Mouse (Mus musculus) neural tube, embryonic 14.5 days (tissue): Measurements from ENCODE around the gene Rbfox3. TPM values are rescaled to one million over a fixed set of nuclear protein-coding genes. Genes with fewer than 3 reads are reported as not detected.

ENCODE experiments used
- ATAC-seq: fragments of 200-750 bp; cut with Nextera tagmentation; 2 replicates; pipeline ENCODE4 v1.8.0; 2017; ENCODE audit warnings: low read depth, mild to moderate bottlenecking, moderate TSS enrichment, moderate library complexity
- H3K27ac ChIP-seq: fragments of 300-500 bp; sonication (generic); 2 replicates; pipeline ENCODE4 v1.5.1; 2014; ENCODE audit warnings: low read depth, mild to moderate bottlenecking, control low read depth, low read length, moderate library complexity, mixed read lengths
- H3K27me3 ChIP-seq: fragments of 300-500 bp; sonication (generic); 2 replicates; pipeline ENCODE4 v1.6.1; 2014; ENCODE audit warnings: low read length; ENCODE audit not compliant: control insufficient read depth, insufficient read depth
- H3K36me3 ChIP-seq: fragments of 300-500 bp; sonication (generic); 2 replicates; pipeline ENCODE4 v1.6.1; 2014; ENCODE audit warnings: low read length, mixed read lengths; ENCODE audit not compliant: control insufficient read depth, insufficient read depth
- H3K4me1 ChIP-seq: fragments of 300-500 bp; sonication (generic); 2 replicates; pipeline ENCODE4 v1.6.1; 2014; ENCODE audit warnings: low read length; ENCODE audit not compliant: control insufficient read depth, insufficient read depth
- H3K4me2 ChIP-seq: fragments of 300-500 bp; sonication (generic); 2 replicates; pipeline ENCODE4 v1.6.1; 2014; ENCODE audit warnings: mild to moderate bottlenecking, low read depth, low read length, control low read depth
- H3K4me3 ChIP-seq: fragments of 300-500 bp; sonication (generic); 2 replicates; pipeline ENCODE4 v1.5.1; 2014; ENCODE audit warnings: low read depth, low read length, control low read depth, mixed read lengths
- H3K9ac ChIP-seq: fragments of 300-500 bp; sonication (generic); replicated peaks from 2 replicates; pipeline ENCODE4 v1.6.1; 2014; ENCODE audit warnings: low read depth, mild to moderate bottlenecking, control low read depth, low read length, mixed read lengths
- H3K9me3 ChIP-seq: fragments of 300-500 bp; sonication (generic); 2 replicates; pipeline ENCODE4 v1.6.1; 2016; ENCODE audit warnings: low read length; ENCODE audit not compliant: control insufficient read depth
- WGBS: fragments of 180-500 bp; shearing (Covaris S2); extraction: QIAGEN DNeasy Blood & Tissue Kit; methylation state at CpG from one replicate; pipeline ENCODE4 v1.1.7; 2014; 5-methylcytosine and 5-hydroxymethylcytosine counted together
- polyA plus RNA-seq: library from polyadenylated mRNA; unstranded; fragments of >200 nt; fragmentation: Nextera tagmentation; extraction: Ambion mirVana; gene quantifications from 2 replicates; pipeline ENCODE4 v1.2.1, GENCODE M21; 2014

Gene Rbfox3
- polyA plus RNA-seq, 1 experiment from 2014 or later: 82.7 TPM

DNA sequence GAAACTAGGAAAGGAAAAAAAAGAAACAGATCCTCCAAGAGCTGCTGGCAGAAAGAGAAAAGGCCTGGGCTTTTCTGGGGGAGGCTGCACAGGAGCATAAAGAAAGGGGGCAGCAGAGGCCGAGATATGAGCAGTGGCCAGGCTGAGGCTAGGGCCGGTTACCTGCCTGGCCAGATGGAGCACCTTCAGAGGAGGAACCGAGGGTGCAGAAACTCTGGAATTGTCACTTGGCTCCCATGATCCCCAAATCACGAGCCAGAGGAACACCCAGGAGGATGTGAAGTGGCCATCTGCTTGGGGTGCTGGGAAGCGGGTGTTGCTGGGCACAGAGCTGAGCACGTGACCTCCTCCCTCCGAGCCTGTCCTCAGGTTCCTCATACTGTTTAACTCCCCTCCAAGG lies 79.7 kb downstream of the Rbfox3 start:
- Histone ChIP-seq H3K4me2 (no peak overlapping the region), H3K4me3 (no peak overlapping the region), H3K9ac (no peak overlapping the region), H3K27me3 (no peaks in the 10 kb centered on the region), H3K4me1 (peaks cover 5% of the 10 kb centered on the region), H3K9me3 (no peaks in the 10 kb centered on the region), H3K36me3 (no peaks in the 10 kb centered on the region), H3K27ac (no peak overlapping the region)
- ATAC-seq: no peak
- WGBS: 64% methylated on average over 7 of the region's 7 CpGs

DNA sequence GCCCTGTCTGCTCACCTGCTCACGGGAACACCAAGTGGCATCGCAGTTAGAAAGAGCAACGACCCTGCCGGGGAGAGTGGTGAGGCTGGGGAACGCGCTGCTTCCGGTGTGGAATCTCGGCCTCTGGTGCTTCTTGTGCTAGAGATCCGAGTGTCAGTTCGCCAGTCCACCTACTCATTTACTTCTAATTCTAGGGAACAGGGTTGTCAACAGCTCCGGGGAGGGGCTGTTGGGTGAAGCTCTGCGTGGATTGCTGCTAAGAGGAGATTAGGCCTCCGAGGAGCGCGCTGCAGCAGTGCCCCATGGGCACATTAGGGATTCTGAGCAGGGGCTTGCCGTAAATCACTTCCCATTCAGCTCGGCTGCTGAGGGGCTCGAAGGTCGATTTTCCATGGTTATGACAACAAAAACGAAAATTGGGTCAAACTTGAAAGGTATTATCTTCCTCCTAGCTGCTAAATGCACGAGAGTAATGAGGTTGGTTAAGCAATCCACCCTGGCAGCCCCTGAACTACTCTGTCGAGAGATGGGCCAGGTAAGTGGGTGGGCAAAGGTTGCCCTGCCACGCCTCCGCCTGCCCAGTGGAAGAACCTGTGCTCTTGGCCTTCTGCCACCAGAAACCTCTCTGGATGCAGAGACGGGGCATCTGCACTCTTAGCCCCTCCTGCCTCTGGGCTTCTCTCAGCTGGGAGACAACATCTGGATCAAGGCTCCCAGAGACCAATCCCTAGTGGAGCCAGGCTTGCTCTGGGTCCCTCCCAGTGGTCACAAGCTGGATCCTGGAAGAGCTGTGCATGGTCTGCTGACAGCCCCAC lies 85.9 kb downstream of the Rbfox3 start:
- peak overlapping the region; percentile 6; the same call in 1 of the 2 replicates for H3K4me2 ChIP-seq

DNA sequence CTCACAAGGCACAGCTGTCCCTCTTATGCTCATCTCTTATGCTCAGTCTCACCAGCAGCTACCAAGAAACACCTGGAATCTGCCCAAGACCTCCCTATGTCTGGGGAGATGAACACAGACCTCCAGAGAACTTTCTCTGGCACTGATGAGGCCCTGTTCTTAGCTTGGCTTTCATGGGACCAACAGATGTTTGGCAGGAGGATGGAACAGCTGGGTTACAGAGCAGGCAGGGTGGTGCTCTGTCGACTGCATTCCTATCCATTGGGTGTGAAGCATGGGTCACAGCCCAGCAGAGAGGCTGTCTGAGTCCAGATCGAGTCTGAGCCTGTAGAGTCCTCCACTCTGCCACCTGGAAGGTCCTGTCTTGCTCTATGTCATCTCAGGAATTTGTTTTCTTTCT lies 90.0 kb downstream of the Rbfox3 start:
- peaks cover 14% of the 10 kb centered on the region for H3K4me1 ChIP-seq
- H3K9ac ChIP-seq: no peak overlapping the region
- H3K4me2 ChIP-seq: no peak overlapping the region
- no peaks in the 10 kb centered on the region for H3K9me3 ChIP-seq
- WGBS: 61% methylated on average over 2 of the region's 2 CpGs
- no peak for ATAC-seq
- no peaks in the 10 kb centered on the region for H3K36me3 ChIP-seq
- no peak overlapping the region for H3K27ac ChIP-seq
- no peaks in the 10 kb centered on the region for H3K27me3 ChIP-seq
- H3K4me3 ChIP-seq: no peak overlapping the region

More for the DNA sequence above, 85.9 kb downstream of the Rbfox3 start:
- Histone ChIP-seq H3K4me3 (no peak overlapping the region), H3K4me1 (peaks cover 14% of the 10 kb centered on the region), H3K9me3 (no peaks in the 10 kb centered on the region), H3K9ac (0 out of 2 replicates have a peak overlapping the region, but pooled peaks have one; percentile 3), H3K27me3 (no peaks in the 10 kb centered on the region), H3K27ac (peak overlapping the region; percentile 52; the same call in 1 of the 2 replicates), H3K36me3 (no peaks in the 10 kb centered on the region)
- WGBS: 24% methylated on average over 25 of the region's 25 CpGs
- ATAC-seq: no peak

DNA sequence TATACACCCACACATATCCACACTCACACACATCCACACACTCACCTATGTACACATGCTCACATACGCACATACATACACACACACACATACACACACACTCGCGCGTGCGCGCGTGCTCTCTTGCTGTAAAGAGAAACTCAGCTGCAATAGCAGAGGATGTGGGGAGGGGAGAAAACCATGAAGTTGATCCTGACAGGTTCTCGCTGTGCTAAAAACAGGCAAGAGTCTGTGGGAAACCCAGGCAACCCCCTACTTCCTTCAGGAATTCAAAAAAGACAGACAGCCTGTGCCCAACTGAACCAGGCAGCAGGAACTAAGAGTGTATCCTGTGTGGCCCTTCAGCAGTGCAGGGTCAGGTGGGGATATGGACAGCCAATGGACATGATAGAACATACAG lies 92.9 kb downstream of the Rbfox3 start:
- Histone ChIP-seq H3K4me2 (no peak overlapping the region), H3K4me1 (peaks cover 14% of the 10 kb centered on the region), H3K27me3 (no peaks in the 10 kb centered on the region), H3K36me3 (no peaks in the 10 kb centered on the region), H3K9me3 (no peaks in the 10 kb centered on the region), H3K4me3 (no peak overlapping the region), H3K27ac (no peak overlapping the region), H3K9ac (no peak overlapping the region)
- WGBS: 97% methylated on average over 8 of the region's 8 CpGs
- ATAC-seq: no peak

DNA sequence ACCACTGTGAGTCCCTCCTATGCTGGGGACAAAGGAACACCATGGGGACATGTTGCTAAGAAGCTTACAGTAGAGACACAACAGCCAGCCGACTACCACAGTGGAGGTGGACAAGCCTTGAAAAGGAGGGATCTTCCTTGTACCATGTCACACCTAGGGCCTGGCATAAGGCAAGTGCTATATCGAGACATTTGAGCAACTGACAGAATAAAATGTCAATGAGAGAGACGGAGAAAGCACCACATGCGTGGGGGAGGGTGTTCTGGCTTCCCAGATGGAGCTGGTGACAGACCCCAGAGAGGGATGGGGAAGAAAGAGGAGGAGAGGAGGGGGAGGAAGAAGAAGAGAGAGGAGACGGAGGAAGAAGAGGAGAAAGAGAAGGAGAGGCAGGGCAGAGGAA lies 96.3 kb downstream of the Rbfox3 start:
- no peak for ATAC-seq
- Histone ChIP-seq H3K27me3 (no peaks in the 10 kb centered on the region), H3K9me3 (no peaks in the 10 kb centered on the region), H3K36me3 (no peaks in the 10 kb centered on the region), H3K4me1 (peaks cover 24% of the 10 kb centered on the region), H3K27ac (peak overlapping the region; percentile 78), H3K9ac (no peak overlapping the region), H3K4me3 (no peak overlapping the region), H3K4me2 (no peak overlapping the region)
- 68% methylated on average over 5 of the region's 5 CpGs for WGBS

DNA sequence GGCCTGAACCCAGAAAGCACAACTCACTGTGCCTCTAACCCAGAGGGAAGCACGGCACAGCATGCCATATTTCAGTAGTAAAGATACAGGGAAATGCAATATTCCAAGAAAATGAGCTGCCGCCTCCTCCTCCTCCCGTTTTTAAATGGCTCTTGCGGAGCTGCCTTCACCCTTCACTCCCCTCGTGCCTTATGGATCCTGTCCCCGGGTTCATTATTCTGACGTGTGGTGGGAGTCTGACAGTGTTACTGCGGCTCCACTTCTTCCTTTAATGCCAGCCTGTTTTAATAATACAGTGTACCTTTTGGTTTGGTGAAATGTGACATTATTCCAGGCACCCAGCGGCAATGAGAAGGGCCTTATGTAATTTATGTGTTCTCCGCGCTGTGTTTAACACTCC lies 97.5 kb downstream of the Rbfox3 start:
- Histone ChIP-seq H3K4me2 (no peak overlapping the region), H3K4me3 (no peak overlapping the region), H3K27me3 (no peaks in the 10 kb centered on the region), H3K9ac (no peak overlapping the region), H3K4me1 (peaks cover 24% of the 10 kb centered on the region), H3K36me3 (no peaks in the 10 kb centered on the region), H3K27ac (peak overlapping the region; percentile 78), H3K9me3 (no peaks in the 10 kb centered on the region)
- 26% methylated on average over 11 of the region's 11 CpGs for WGBS
- ATAC-seq: no peak

DNA sequence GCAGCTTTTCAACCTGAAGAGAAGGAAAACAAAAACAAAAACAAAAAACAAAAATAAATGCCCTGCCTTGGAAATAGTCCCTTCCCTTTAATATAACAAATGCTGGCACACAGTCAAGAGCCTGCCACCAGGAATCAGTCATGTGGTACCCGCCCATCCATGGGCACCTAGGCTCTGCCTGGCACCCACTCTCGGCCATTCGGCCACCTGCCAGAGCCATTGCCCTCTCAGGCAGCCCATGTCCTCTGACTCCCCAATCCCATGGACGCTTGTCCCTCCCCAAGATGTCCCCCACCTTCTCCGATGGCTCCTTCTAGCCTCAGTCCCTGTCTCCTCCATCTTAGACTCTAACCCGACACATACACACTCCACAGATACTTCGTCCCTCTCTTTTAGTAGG lies 100.0 kb downstream of the Rbfox3 start:
- Histone ChIP-seq H3K9ac (no peak overlapping the region), H3K9me3 (no peaks in the 10 kb centered on the region), H3K27me3 (no peaks in the 10 kb centered on the region), H3K27ac (no peak overlapping the region), H3K4me2 (no peak overlapping the region), H3K36me3 (no peaks in the 10 kb centered on the region), H3K4me1 (peaks cover 34% of the 10 kb centered on the region), H3K4me3 (no peak overlapping the region)
- 89% methylated on average over 7 of the region's 7 CpGs for WGBS
- no peak for ATAC-seq

DNA sequence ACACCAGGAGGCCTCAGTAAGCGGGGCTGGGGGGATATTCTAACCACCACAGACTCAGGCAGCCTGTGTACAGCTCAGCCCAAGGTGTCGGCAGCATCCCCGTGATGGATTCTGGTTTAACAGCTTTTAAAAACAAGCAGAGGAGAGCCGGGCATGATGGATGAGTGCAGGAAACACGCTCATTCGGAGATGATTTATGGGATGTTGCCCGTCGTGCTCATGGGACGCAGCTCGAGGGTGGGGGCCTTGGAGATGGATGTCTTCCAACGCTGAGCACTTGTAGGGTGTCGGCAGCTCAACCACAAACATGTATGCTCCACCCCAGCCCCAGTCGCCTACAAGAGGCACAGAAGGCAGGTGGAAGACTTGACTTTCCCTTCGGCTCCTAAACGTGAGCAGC lies 103.9 kb downstream of the Rbfox3 start:
- Histone ChIP-seq H3K4me2 (no peak overlapping the region), H3K9me3 (no peaks in the 10 kb centered on the region), H3K9ac (no peak overlapping the region), H3K4me1 (peaks cover 15% of the 10 kb centered on the region; the same call in 1 of the 2 replicates), H3K4me3 (no peak overlapping the region), H3K27ac (peak overlapping the region; percentile 66), H3K36me3 (no peaks in the 10 kb centered on the region), H3K27me3 (no peaks in the 10 kb centered on the region)
- WGBS: 46% methylated on average over 15 of the region's 15 CpGs
- no peak for ATAC-seq

DNA sequence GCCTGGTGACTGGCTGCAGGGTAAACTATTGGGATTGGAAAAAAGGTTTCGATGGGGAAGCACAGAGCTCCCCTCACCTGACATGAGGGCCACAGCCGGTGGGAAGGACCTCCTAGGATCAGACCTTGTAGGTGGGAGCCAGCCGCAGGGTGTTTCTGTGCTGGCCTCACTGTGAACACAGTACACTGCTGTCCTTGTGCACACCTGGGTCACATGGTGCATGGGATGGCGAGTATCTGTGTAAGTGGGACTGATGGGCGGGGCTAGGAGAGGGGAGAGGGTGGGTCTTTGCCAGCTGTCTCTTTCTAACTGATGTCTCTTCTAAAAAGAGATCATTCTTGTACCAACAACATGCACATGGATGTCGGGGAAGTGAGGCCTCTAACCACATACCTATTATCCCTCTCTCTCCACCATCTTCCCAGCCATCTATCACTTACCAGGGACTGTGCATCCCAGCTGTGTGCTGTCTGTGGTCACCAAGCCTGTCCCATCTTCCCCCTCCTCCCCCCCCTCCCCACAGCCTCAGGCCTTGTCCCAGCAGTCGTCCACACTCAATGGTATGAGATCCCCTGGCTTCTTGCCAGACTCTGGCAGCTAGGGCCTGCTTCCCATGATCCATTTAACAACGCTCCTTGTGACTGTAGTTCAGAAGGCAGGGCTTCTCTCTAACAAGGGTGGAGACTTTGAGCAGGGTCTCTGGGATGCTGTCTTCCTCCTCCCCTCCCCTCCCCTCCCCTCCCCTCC lies 116.4 kb downstream of the Rbfox3 start:
- H3K4me1 ChIP-seq: peaks cover 45% of the 10 kb centered on the region
- peak overlapping the region; percentile 96 for H3K27ac ChIP-seq
- no peak overlapping the region for H3K4me3 ChIP-seq
- H3K9ac ChIP-seq: no peak overlapping the region
- no peaks in the 10 kb centered on the region for H3K9me3 ChIP-seq
- H3K36me3 ChIP-seq: no peaks in the 10 kb centered on the region
- ATAC-seq: peak; percentile 54; the same call in 1 of the 2 replicates
- WGBS: 47% methylated on average over 8 of the region's 8 CpGs
- no peaks in the 10 kb centered on the region for H3K27me3 ChIP-seq
- no peak overlapping the region for H3K4me2 ChIP-seq
